Mouse (Mus musculus) lung, postnatal 10 days (tissue): ENCODE results near the gene Card19.

Source experiments
- DNase-seq: peaks from one replicate; pipeline ENCODE4 v3.0.0; 2021

Gene Card19

DNA sequence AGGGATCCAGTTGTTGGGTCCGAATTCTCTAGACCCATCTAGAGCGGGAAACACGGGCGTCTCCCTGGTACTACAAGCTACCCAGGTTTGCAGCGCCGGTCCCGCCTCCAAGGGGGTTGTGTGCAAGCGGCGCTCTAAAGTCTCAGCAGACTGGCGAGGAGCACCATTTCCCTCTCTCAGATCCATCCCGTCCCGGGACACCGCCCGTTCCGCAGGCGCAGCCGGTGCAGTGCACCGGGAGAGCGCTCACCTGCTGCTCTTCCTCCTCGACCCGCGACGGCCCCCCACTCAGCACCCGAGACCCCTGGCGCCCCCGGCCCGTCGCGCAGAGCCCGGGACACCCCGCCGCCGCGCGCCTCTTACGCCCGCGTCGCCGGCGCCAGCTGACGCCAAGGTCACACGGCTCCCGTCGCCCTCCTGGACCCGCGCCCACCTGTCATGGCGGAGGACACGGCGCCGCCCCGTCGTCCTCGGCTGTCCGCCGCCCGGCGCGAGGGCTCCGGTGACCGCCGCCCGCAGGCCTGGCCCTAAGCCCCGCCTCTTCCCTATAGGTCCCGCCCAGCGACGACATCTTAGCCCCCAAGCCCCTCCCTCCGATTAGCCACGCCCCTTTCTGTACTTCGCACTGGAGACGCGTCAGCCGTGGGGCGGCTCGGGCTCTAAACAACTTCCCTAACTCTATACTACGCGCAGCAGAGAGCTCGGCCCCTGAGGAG, at the start of gene Card19:
Gene Card19, minus strand, starts transcription at position 534 of the 716 bp plus-strand sequence.
- peak; percentile 99 for DNase-seq

GRCm38 (mm10) chr13:49260036-49260722, 44.3 kb upstream of the Card19 start:
- no peak for DNase-seq

DNA sequence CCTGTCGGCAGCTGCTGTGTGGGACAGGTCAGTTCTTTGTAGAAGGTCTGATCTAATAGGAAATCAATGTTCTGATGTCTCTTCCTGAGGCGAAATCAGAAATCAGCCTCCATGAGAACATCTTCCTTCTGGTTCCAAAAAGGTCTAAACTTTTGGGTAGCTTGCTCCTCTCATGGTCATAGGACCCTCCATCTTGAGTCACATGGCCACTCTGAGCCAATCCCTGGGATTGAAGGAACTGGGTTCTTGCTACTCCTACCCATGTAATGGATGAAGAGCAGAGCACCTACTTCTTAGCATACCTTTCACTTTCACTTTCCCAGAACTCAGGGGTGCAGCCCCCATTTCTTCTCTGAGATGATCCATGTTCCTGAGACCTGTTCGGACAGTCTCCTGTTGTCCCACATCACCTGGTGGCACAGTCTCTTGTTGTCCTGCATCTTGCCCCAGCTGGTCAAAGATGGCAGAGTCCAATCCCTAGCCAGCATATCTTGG, 42.0 kb upstream of the Card19 start:
- no peak for DNase-seq

DNA sequence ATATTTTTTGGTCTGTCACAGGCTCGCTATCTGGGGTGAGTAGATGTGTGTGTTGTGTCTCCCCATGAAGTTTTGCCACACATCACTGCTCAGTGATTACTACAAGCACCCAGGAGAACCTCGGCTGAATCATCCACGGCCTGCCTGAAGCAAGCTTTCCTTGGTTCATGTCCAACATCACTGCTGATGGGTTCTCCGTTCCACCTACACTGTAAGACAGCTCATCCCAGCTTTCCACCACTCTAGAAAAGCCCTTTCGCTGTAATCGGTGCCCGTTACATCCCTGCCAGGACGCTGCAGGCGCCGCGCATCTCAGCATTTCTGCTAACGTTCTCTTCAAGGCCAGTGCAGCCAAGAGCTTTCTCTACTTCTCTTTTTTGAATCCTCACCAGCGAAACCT, 36.9 kb upstream of the Card19 start:
- no peak for DNase-seq

- no peak for DNase-seq
Measured at GRCm38 (mm10) chr13:49252113-49252512, 36.3 kb upstream of the Card19 start.

DNA sequence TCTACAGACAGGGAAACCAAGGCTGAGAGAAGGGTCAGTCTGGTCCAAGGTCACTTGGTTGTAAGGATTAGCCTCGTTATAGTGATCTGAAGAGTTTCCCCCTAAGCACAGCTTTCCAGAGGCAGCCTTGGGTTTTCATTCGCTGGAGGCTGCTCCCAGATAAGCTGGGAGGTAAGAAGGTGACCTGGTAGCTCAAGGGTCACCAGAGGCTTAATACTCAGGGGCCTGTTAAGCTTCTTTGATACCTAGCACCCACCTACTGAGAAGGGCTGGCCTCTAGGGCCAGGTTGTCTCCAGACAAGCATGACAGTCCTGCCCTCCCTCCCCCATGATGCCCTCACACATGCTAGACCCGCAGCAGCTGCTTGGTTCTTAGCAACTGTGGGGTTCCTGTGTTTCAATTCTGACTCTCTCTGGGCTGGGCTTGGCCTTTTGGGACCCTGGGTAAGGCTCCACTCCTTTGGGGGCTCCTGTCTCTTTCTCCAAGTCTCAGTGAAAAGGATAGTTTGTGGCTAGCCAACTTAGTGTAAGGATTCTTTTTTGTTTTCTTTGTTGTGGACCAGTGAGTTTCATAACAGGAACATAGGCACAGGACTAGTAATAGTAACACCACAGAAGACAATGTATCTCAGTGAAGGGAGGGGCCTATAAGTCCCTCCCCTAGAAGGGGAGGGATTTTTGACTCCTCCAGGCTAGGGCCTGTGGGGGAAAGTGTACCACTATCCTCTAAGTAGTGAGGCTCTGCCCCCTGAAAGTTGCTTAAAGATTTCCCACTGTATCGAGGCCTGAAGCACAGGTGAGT, 35.1 kb upstream of the Card19 start:
- no peak for DNase-seq

DNA sequence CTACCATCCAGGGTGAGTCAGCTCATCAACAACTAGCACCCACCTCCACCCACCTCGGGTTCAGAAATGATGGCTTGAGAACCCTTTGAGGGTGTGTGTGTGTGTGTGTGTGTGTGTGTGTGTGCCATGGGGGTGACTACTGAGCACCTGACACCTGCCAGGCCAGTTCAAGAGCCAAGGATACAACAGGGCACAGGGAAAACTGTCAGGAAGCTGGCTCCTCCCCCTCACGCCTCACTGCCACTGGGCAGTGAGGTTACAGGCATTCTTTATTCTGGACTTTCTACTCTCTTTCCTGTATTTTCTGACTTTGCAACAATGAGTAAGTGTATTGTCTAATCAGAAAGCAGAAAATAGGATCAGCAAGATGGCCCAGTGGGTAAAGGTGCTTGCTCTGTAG, 33.8 kb upstream of the Card19 start:
- DNase-seq = no peak

GRCm38 (mm10) chr13:49248923-49249322, 33.1 kb upstream of the Card19 start:
- no peak for DNase-seq

DNA sequence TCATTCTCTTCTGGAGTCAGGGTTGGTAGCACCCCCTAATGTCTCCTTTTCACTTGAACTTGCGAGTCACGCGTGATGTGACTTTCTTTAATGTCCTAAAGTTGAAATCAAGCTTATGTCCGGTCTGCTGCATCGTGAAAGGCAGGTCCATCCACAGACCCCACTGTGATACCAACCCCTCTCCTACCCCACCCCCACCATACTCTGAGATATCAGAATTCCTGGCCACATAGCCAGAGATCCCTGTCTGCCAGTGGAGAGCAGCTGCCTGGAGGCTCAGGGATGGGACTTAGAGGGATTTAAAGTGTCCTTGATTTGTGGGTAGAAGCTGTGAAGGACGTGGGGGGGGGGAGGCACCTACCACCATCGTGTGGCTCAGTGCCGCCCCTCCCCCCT, 32.6 kb upstream of the Card19 start, which contains the start of gene Susd3:
Gene Susd3, minus strand, starts transcription at position 240 of the 396 bp plus-strand sequence.
- no peak for DNase-seq

DNA sequence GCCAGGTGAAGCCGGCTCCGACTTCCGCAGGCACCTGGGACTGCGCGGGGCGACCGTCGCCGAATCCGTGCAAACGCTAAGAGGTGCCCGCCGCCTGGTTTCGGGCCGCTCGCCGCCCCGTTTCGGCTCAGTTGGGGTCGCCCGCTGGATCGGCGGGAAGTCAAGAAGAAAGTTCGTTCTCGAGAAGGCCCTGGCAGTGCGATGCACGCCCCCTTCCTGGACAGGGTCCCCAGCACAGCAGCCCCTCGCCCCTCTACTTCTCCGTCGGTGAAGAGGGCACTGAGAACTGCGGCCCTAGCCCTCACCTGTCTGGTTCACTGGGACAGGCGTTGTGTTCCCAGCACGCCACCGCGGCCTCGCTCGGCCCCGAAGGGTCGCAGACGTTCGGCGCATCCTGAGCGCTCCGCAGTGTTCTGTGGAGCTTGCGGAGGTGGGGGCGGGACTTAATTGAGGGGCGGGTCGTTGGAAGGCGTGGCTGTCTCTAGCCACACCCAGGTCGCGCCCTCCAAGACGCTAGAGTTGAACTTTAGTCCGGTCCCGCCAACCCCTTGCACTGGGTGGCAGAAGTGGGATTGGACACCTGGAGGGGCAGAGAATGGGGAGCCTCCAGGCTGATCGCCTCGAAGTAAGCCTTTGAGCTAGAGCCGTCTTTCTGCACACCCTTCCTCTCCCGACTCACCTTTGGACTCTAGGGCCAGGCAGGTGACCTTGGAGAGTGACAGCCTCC, 32.1 kb upstream of the Card19 start:
- peak; percentile 19 for DNase-seq

DNA sequence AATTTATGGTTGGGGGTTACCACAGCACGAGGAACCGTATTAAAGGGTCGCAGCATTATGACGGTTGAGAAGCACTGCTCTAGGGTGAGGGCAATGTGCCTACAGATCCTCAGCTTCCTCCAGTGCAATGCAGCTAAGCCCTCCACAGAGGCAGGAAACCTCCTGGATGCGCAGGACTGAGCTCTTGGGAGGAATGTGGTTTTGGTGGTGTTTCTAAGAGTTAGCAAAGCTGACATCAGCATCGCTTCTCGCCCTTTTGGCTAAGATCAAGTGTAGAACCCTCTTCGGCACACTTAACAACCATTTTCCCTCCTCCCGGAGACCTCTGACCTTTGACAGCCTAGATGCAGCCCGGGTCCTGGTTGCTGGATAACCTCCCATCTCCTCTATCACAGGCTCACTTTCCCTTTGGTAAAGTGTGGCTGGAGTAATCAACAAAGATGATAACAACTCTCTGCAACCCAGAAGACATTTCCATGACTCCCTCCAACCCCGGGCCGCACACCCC, 31.4 kb upstream of the Card19 start:
- no peak for DNase-seq

GRCm38 (mm10) chr13:49246626-49247025, 30.8 kb upstream of the Card19 start:
- no peak for DNase-seq

GRCm38 (mm10) chr13:49246011-49246410, 30.2 kb upstream of the Card19 start:
- no peak for DNase-seq

DNA sequence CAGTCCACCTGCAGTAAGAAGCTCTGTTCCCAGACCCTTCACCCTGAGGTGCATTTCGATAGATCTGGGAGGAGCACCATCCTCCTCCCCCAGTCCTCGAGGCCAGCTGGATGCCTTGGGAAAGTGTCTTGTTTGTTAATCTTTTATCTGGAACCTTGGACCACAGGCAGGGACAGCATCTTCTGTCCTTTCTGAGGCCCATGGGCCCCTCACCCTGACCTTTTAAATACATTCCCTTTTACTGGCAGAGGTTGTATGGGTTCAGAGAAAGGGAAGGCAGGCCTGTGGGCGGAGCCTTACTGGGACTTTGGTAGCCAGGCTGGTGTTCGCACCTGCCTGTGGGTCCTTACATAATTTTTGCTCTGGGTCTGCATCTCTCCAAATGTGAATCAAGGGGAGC, 29.4 kb upstream of the Card19 start:
- DNase-seq = no peak

DNA sequence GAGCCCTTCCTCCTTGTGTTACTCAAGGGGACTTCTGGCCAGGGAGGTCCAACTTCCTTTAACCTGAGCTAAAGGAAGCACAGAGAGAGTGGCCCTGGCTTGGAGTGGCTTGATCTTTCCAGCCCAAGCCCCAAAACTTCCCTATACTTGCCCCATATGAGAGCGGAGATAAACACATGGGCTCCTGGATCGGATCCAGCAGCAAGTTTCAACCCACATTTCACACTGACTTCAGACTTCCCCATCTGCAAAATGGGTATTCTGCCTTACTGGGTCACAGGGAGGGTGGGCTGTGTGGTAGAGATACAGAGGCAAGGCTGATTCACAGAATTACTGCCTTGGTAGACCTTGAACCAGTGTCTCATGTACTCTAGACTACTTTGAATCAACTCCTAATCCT, 27.7 kb upstream of the Card19 start:
- DNase-seq = no peak

DNA sequence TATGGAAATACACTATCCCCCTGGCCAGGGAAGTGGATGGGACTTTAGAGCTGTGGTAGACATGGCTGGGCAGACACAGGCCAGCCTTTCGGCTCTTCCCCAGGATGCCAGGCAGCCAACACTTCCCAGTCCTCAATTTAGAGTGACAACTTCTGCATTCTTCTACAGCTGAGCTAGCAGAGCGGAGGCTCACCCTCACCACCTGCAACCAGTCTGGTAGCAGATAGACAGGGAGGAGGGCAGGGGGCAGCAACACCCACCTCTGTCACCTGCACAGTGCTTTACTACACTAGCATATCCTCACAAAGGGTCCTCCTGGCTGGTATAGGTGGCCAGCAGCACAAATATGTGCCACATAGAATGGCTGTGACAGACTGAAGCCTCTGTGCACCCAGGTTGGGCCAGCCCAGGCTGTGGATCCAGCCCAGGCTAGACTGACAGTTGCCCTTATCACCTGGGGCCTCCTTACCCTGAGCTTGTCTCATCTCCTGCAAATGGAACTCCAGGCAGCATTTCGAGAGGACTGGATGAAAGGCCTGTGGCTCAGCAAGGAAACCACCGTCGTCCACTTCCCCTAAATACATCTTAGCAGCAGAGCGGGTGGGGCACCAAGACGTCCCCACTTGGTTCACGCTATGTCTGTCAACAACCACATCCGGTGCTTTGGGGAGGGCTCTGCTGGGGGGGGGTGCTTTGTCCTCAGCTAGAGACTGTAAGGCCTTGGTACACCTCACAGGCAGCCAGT, 26.7 kb upstream of the Card19 start:
- peak; percentile 54 for DNase-seq

GRCm38 (mm10) chr13:49238737-49239136, 22.9 kb upstream of the Card19 start:
- DNase-seq = no peak

GRCm38 (mm10) chr13:49237617-49238016, 21.8 kb upstream of the Card19 start:
- DNase-seq = no peak

GRCm38 (mm10) chr13:49234711-49235110, 18.9 kb upstream of the Card19 start:
- DNase-seq = no peak

GRCm38 (mm10) chr13:49233792-49234572, 18.1 kb upstream of the Card19 start:
- no peak for DNase-seq

- no peak for DNase-seq
Measured at GRCm38 (mm10) chr13:49225633-49226032, 9.8 kb upstream of the Card19 start.
